Mouse (Mus musculus) forebrain, embryonic 15.5 days (tissue): ENCODE measurements around the gene Tpcn2. TPM values are rescaled to one million over a fixed set of nuclear protein-coding genes. Genes with fewer than 3 reads are reported as not detected.
A peak's percentile ranks its signal among the peaks of the same experiment; 100 is the strongest.

Source experiments
- ATAC-seq: fragments of 200-750 bp; cut with Nextera tagmentation; replicated peaks from 2 replicates; pipeline ENCODE4 v1.8.0; 2017; ENCODE audit warnings: mild to moderate bottlenecking, moderate TSS enrichment, moderate library complexity
- H3K27ac ChIP-seq: fragments of 300-500 bp; sonication (generic); replicated peaks from 2 replicates; pipeline ENCODE4 v1.5.1; 2015; ENCODE audit warnings: mild to moderate bottlenecking, inconsistent platforms
- H3K27me3 ChIP-seq: fragments of 300-500 bp; sonication (generic); 2 replicates; pipeline ENCODE4 v1.6.1; 2015; ENCODE audit warnings: inconsistent platforms
- H3K36me3 ChIP-seq: fragments of 300-500 bp; sonication (generic); 2 replicates; pipeline ENCODE4 v1.6.1; 2015; ENCODE audit warnings: mild to moderate bottlenecking, inconsistent platforms
- H3K4me1 ChIP-seq: fragments of 300-500 bp; sonication (generic); 2 replicates; pipeline ENCODE4 v1.6.1; 2015; ENCODE audit warnings: inconsistent platforms
- H3K4me2 ChIP-seq: fragments of 300-500 bp; sonication (generic); replicated peaks from 2 replicates; pipeline ENCODE4 v1.6.1; 2015; ENCODE audit warnings: mild to moderate bottlenecking, inconsistent platforms
- H3K4me3 ChIP-seq: fragments of 300-500 bp; sonication (generic); 2 replicates; pipeline ENCODE4 v1.5.1; 2015; ENCODE audit warnings: mild to moderate bottlenecking, inconsistent platforms
- H3K9ac ChIP-seq: fragments of 300-500 bp; sonication (generic); replicated peaks from 2 replicates; pipeline ENCODE4 v1.6.1; 2015; ENCODE audit warnings: mild to moderate bottlenecking, inconsistent platforms
- H3K9me3 ChIP-seq: fragments of 300-500 bp; sonication (generic); 2 replicates; pipeline ENCODE4 v1.6.1; 2016; ENCODE audit warnings: inconsistent platforms
- WGBS: fragments of 180-500 bp; shearing (Covaris S2); methylation state at CpG from one replicate; pipeline ENCODE4 v1.1.7; 2015; ENCODE audit warnings: mixed read lengths; 5-methylcytosine and 5-hydroxymethylcytosine counted together
- polyA plus RNA-seq: library from polyadenylated mRNA; unstranded; fragments of >200 nt; fragmentation: Nextera tagmentation; extraction: Ambion mirVana; gene quantifications from 2 replicates; pipeline ENCODE4 v1.2.1, GENCODE M21; 2015

Gene Tpcn2
- polyA plus RNA-seq, 1 experiment from 2014 or later = 2.9 TPM

DNA sequence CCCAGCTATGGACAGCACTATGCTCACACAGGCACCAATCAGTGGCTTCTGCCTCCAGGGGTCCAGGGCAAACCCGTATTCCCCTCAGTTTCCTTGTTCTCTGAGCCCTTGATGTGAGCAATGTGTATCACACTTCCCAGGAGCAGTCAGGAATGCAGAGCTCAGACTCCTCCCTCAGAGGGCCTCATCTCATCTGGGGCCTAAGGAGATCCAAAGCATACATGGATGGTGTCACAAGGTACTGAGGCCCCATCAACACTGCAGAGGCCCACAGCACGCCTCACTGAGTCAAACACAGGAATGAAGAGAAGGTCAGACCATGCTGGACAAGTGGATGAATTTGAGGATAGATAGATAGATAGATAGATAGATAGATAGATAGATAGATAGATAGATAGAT lies 8.9 kb upstream of the Tpcn2 start:
- no peaks in the 10 kb centered on the region for H3K4me1 ChIP-seq
- 82% methylated on average over 2 of the region's 2 CpGs for WGBS
- ATAC-seq = no peak
- H3K9me3 ChIP-seq = no peaks in the 10 kb centered on the region
- no peak overlapping the region for H3K4me2 ChIP-seq
- no peaks in the 10 kb centered on the region for H3K36me3 ChIP-seq
- H3K9ac ChIP-seq = no peak overlapping the region
- H3K4me3 ChIP-seq = no peak overlapping the region
- H3K27ac ChIP-seq = no peak overlapping the region
- no peaks in the 10 kb centered on the region for H3K27me3 ChIP-seq

DNA sequence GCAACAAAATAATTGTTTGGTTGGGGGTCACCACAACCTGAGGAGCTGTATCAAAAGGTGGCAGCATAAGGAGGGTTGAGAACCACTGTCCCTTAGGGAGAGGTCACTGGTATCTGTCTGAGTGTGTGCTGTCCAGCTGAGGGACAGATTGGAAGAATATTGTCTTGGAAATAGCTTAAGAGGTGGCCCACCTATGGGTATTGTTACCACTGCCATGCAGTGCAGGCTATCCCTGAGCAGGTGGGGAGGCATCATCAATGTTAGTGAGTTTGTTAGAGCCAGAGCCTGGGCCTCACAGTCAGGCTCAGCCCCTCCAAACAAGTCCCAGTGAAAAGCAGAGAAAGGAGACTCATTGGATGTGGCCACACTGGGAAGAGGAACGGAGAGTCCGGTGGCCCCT lies 8.0 kb upstream of the Tpcn2 start:
- Histone ChIP-seq H3K4me1 (no peaks in the 10 kb centered on the region), H3K27ac (no peak overlapping the region), H3K4me3 (no peak overlapping the region), H3K9me3 (no peaks in the 10 kb centered on the region), H3K9ac (no peak overlapping the region), H3K36me3 (no peaks in the 10 kb centered on the region), H3K27me3 (no peaks in the 10 kb centered on the region), H3K4me2 (no peak overlapping the region)
- 100% methylated on average over 2 of the region's 2 CpGs for WGBS
- no peak for ATAC-seq

DNA sequence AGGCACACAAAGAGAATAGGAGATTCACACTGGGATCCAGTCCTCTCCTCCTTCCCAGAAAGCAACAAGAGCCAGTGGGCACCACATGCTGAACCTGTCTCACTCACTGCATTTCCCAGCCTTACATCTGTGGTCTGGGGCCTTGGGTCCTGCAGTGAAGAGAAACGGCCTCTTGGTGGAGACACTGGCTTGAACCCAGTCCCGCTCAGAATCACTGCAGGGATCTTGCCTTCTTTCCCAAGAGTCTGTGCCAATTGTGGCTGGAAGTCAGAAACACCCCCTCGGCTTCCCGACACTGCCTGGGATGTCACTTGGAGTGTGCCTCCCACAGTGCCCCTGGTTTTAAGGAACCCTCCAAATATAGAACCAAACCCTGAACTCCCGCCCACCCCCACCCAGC lies 5.5 kb upstream of the Tpcn2 start:
- no peak for ATAC-seq
- no peaks in the 10 kb centered on the region for H3K4me1 ChIP-seq
- 18% methylated on average over 5 of the region's 5 CpGs for WGBS

DNA sequence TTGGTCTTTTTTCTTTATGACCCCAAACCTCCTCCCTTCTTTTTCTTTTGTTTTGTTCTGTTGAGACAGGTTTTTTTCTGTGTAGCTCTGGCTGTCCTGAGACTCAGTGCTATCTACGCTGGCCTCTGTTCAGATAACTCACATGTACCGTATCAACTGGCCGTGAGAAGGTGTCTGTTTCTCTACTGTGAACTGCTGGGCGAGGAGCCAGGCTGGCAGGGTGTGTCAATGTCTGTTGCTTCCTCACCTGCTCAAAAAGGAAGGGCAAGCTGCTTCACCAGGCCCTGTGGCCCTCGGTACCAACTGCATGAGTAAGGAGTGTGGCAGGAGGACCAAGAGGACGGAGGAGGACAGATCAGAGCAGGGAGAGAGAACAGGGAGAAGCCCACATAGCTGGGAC lies 3.6 kb upstream of the Tpcn2 start:
- peaks cover 9% of the 10 kb centered on the region for H3K4me1 ChIP-seq
- H3K9ac ChIP-seq = no peak overlapping the region
- ATAC-seq = no peak
- H3K27me3 ChIP-seq = no peaks in the 10 kb centered on the region
- H3K27ac ChIP-seq = no peak overlapping the region
- no peaks in the 10 kb centered on the region for H3K36me3 ChIP-seq
- H3K4me2 ChIP-seq = no peak overlapping the region
- no peaks in the 10 kb centered on the region for H3K9me3 ChIP-seq
- no peak overlapping the region for H3K4me3 ChIP-seq
- 79% methylated on average over 6 of the region's 6 CpGs for WGBS

More for the DNA sequence above, 5.5 kb upstream of the Tpcn2 start:
- Histone ChIP-seq H3K9me3 (no peaks in the 10 kb centered on the region), H3K4me2 (no peak overlapping the region), H3K27ac (no peak overlapping the region), H3K36me3 (no peaks in the 10 kb centered on the region), H3K27me3 (no peaks in the 10 kb centered on the region), H3K4me3 (no peak overlapping the region), H3K9ac (no peak overlapping the region)

DNA sequence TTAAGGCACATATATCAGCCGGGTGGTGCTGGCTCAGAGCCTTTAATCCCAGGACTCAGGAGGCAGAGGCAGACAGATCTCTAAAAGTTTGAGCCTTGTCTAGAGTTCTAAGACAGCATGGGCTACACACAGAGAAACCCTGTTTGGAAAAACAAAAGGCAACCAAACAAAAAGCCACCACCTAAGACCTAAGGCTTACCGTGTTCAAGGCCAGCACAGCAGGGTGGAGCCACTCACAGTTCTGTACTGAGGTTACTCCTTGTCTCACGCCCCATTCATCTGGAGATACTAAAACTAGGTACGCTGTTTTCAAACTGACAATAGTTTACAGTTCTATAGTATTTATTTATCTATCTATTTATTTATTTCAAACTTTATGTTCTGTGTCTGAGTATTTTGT lies 1.7 kb upstream of the Tpcn2 start:
- no peak for ATAC-seq
- H3K4me3 ChIP-seq = no peak overlapping the region
- peaks cover 9% of the 10 kb centered on the region for H3K4me1 ChIP-seq
- H3K4me2 ChIP-seq = no peak overlapping the region
- 75% methylated on average over 4 of the region's 4 CpGs for WGBS
- no peaks in the 10 kb centered on the region for H3K36me3 ChIP-seq
- H3K9ac ChIP-seq = no peak overlapping the region
- no peaks in the 10 kb centered on the region for H3K27me3 ChIP-seq
- H3K9me3 ChIP-seq = no peaks in the 10 kb centered on the region
- no peak overlapping the region for H3K27ac ChIP-seq

DNA sequence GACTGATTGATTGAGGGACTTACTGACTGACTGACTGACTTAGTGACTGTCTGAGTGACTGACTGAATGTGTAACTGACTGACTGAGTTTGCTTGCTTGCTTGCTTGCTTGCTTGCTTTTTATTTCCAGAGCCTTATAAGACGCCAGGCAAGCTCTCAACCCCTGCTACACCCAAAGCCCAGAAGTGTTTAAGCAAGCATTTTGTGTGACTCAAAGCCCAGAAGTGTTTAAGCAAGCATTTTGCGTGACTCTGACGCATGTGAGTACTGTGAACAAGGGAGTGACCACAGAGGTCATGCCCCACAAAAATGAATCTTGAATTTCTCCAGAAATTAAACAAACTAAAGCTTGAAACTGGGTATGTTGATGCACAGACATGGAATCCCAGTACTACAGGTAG lies 482 bp upstream of the Tpcn2 start:
- no peaks in the 10 kb centered on the region for H3K27me3 ChIP-seq
- H3K4me1 ChIP-seq = peaks cover 9% of the 10 kb centered on the region
- no peaks in the 10 kb centered on the region for H3K9me3 ChIP-seq
- no peaks in the 10 kb centered on the region for H3K36me3 ChIP-seq
- H3K27ac ChIP-seq = no peak overlapping the region
- WGBS = 64% methylated on average over 3 of the region's 3 CpGs
- ATAC-seq = no peak; the same call in 1 of the 2 replicates
- no peak overlapping the region for H3K9ac ChIP-seq
- H3K4me2 ChIP-seq = peak overlapping the region; percentile 63
- H3K4me3 ChIP-seq = no peak overlapping the region

DNA sequence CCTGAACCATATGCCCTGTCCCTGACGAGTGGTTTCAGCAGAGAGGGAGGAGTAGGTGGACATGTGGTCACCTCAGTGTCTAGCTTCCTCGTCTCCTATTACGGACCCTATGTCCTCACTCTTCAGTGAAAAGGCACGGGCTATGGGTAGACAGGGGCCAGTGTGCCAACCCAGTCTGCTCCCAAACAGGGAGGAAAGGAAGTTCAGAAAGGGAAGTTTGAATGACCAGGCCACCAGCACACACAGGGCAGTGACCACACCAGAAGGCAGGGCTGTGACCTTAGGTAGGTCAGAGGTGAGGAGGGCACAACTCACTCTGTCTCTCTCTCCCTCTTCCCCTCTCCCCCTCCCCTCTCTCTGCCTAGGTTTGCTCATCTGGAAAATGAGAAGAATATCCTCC lies 770 bp downstream of the Tpcn2 start:
- Histone ChIP-seq H3K27me3 (no peaks in the 10 kb centered on the region), H3K9me3 (no peaks in the 10 kb centered on the region), H3K9ac (peak overlapping the region; percentile 52; the same call in 1 of the 2 replicates), H3K4me2 (peak overlapping the region; percentile 63), H3K4me1 (peaks cover 9% of the 10 kb centered on the region), H3K36me3 (no peaks in the 10 kb centered on the region), H3K4me3 (peak overlapping the region; percentile 51), H3K27ac (no peak overlapping the region)
- no peak for ATAC-seq
- 59% methylated on average over 4 of the region's 4 CpGs for WGBS

DNA sequence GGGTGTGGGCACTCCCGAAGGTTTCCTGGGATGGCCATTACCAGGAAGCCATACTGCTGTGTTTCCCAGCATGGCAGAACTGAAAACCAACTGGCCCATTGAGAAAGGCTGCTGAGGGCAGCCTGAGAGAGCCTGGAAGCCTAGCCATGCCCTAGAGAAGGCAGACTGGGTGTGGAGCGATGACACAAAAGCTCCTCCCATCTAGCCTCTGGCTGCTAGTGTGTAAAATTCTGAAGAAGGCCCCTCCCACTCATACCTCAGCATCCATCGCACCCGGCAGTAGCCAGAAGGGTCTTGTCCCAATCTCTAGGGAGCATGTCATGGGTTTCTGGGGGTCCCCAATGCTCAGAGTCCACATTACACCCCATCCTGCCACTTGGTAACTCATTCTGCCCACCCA lies 2.4 kb downstream of the Tpcn2 start:
- Histone ChIP-seq H3K9me3 (no peaks in the 10 kb centered on the region), H3K4me3 (no peak overlapping the region), H3K4me1 (peaks cover 9% of the 10 kb centered on the region), H3K27ac (no peak overlapping the region), H3K4me2 (no peak overlapping the region), H3K36me3 (no peaks in the 10 kb centered on the region), H3K9ac (no peak overlapping the region), H3K27me3 (no peaks in the 10 kb centered on the region)
- ATAC-seq = no peak
- whole genome bisulfite sequencing = 94% methylated on average over 4 of the region's 4 CpGs

DNA sequence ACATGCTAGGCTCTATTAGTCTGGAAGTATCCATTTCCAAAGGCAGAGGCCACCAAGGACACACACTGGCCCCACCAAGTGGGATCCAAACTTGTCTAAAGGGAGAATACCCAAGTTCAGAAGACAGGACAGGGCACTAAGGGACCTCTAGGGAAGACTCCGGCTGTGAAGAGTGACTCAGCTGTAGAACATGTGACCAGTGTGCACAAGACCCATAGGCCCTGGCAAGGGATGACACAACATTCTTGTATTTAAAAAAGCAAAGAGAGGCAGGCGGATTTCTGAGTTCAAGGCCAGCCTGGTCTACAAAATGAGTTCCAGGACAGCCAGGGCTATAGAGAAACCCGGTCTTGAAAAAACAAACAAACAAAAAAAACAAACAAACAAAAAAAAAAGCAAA lies 8.3 kb downstream of the Tpcn2 start:
- Histone ChIP-seq H3K4me3 (no peak overlapping the region), H3K36me3 (no peaks in the 10 kb centered on the region), H3K27ac (no peak overlapping the region), H3K27me3 (no peaks in the 10 kb centered on the region), H3K4me1 (no peaks in the 10 kb centered on the region), H3K9me3 (no peaks in the 10 kb centered on the region), H3K9ac (no peak overlapping the region), H3K4me2 (no peak overlapping the region)
- 94% methylated on average over 3 of the region's 3 CpGs for whole genome bisulfite sequencing
- no peak for ATAC-seq

DNA sequence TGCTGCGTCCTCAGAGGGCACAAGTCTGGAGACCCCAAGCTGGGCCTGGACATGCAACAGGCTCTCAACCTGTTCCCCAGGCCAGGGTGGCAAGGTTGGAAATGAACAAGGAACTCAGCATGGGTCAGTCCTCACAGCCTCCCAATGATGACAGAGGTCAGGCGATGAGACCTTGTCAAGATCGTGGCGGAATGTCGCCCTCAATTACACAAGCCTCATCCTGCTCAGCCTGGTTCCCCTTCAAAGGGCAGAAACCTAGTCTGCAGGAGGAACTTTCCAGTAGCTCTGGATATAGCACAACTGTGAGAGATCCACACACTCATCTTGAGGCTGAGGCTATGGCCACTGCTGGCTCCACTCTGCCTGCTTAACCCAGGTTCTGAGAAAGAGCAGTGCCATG lies 12.9 kb downstream of the Tpcn2 start:
- Histone ChIP-seq H3K4me1 (no peaks in the 10 kb centered on the region), H3K4me3 (no peak overlapping the region), H3K9ac (no peak overlapping the region), H3K27ac (no peak overlapping the region), H3K27me3 (no peaks in the 10 kb centered on the region), H3K4me2 (no peak overlapping the region), H3K9me3 (no peaks in the 10 kb centered on the region), H3K36me3 (no peaks in the 10 kb centered on the region)
- WGBS = 94% methylated on average over 5 of the region's 5 CpGs
- ATAC-seq = no peak

DNA sequence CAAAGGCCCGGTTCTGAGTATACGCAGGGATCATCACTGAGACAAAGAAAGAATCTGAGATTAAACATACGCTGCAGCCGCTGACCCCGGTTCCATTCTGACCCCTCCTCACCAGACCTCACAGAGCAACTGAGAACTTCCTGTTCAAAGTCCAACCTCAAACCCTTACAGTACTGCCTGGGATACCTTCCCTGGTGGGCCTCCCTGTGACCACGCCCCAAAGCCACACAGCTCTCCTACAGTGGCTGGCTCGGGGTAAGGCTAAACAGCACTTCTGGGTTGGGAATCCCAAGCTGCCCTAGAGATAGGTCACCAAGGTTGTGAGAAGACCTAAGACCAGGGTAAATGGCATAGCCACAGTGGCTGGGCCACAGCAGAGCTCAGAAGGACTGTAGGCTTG lies 14.9 kb downstream of the Tpcn2 start:
- Histone ChIP-seq H3K9me3 (no peaks in the 10 kb centered on the region), H3K4me1 (no peaks in the 10 kb centered on the region), H3K36me3 (no peaks in the 10 kb centered on the region), H3K9ac (no peak overlapping the region), H3K4me3 (no peak overlapping the region), H3K27me3 (no peaks in the 10 kb centered on the region), H3K4me2 (no peak overlapping the region), H3K27ac (no peak overlapping the region)
- ATAC-seq = no peak
- 91% methylated on average over 7 of the region's 7 CpGs for WGBS

DNA sequence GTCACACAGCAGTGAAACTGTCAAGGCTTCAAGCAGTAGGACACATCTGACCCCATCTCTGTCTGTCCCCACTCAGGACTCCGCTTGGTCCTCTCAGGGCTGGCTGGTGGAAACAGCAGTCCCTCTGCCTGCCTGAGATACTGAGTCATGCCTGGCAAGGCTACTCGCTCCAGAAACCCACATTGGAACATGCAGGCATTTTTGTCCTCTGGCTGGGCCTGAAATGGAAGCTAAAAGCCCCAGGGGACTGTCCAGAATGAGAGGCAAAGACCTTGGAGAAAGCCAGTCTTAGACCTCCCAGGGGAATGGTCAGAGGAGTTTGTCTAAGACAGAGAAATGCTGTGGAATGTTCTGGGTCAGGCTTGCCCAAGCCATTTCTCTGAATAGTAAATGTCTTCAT lies 17.8 kb downstream of the Tpcn2 start:
- H3K4me2 ChIP-seq = no peak overlapping the region
- no peaks in the 10 kb centered on the region for H3K9me3 ChIP-seq
- 97% methylated on average over 2 of the region's 2 CpGs for WGBS
- no peak for ATAC-seq
- H3K27me3 ChIP-seq = no peaks in the 10 kb centered on the region
- H3K36me3 ChIP-seq = no peaks in the 10 kb centered on the region
- no peak overlapping the region for H3K27ac ChIP-seq
- H3K4me1 ChIP-seq = no peaks in the 10 kb centered on the region
- H3K9ac ChIP-seq = no peak overlapping the region
- H3K4me3 ChIP-seq = no peak overlapping the region

DNA sequence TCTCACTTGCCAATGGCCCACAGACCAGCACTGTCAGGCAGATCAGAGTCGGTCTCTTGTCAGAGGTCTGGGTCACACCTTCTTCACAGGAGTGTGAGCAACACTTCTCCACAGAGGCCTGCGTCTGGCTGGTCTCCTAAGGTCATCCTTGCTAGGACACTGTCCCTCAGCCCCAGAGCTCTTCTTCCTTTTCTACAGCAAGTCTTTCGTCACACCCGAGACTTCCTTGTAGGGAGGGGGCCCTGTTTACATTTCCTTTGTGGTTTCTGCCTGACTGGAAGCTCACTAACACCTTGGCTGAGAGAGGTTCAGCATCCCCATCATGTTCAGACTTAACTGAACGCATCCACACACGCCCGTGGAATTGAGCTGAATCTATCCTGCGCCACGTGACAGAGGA lies 19.6 kb downstream of the Tpcn2 start:
- H3K4me2 ChIP-seq = no peak overlapping the region
- no peaks in the 10 kb centered on the region for H3K36me3 ChIP-seq
- no peak overlapping the region for H3K27ac ChIP-seq
- H3K4me3 ChIP-seq = no peak overlapping the region
- H3K9me3 ChIP-seq = no peaks in the 10 kb centered on the region
- WGBS = 91% methylated on average over 9 of the region's 9 CpGs
- no peaks in the 10 kb centered on the region for H3K4me1 ChIP-seq
- H3K27me3 ChIP-seq = no peaks in the 10 kb centered on the region
- ATAC-seq = no peak
- no peak overlapping the region for H3K9ac ChIP-seq
